Mouse (Mus musculus): Measurements from ENCODE around the gene Atg4d. TPM values are rescaled to one million over a fixed set of nuclear protein-coding genes. Genes with fewer than 3 reads are reported as not detected.
"Not testable (repeated sequence)": the region's sequence is repeated elsewhere in the genome, so short reads cannot be mapped to it uniquely, and the experiment has no call there.

Gene Atg4d
- total and polyA plus RNA-seq, 3 experiments: 60.8 to 100 (median 88.7) TPM

GRCm38 (mm10) chr9:21320280-21320618, 55.2 kb downstream of the Atg4d start:
- Histone ChIP-seq H3K27ac (peak overlapping the region; percentile 95), H3K4me1 (ENCODE audit: control insufficient read depth, insufficient read depth, low read length) (peaks cover 9% of the 10 kb centered on the region), H3K36me3 (ENCODE audit: control insufficient read depth, insufficient read depth, low read length) (no peaks in the 10 kb centered on the region), H3K4me3 (peak overlapping the region; percentile 82), H3K9ac (ENCODE audit: low read depth, low read length) (no peak overlapping the region), H3K79me2 (replicated peaks; ENCODE audit: control insufficient read depth, insufficient read depth, low read length) (peaks cover 3% of the 10 kb centered on the region), H3K27me3 (ENCODE audit: control insufficient read depth, insufficient read depth, low read length) (no peaks in the 10 kb centered on the region)
- DNase-seq: no peak
- no peak for TF ChIP-seq EP300 (IDR thresholded peaks at IDR 0.05; ENCODE audit: insufficient read depth, low read depth, low read length)
- TF ChIP-seq POLR2A (IDR thresholded peaks at IDR 0.05; ENCODE audit: insufficient read depth, low read depth, low read length): no peak
- no peak for TF ChIP-seq CTCF (IDR thresholded peaks at IDR 0.05)
- intact Hi-C loops (cut with DNase I): no loop called here
- WGBS: 24% methylated on average over 4 of the region's 4 CpGs

- no peak for TF ChIP-seq EP300 (IDR thresholded peaks at IDR 0.05; ENCODE audit: insufficient read depth, low read depth, low read length)
- TF ChIP-seq CTCF (IDR thresholded peaks at IDR 0.05): peak; percentile 45
- peak; percentile 77 for TF ChIP-seq POLR2A (IDR thresholded peaks at IDR 0.05; ENCODE audit: insufficient read depth, low read depth, low read length)
- H3K36me3 ChIP-seq (ENCODE audit: control insufficient read depth, insufficient read depth, low read length): no peaks in the 10 kb centered on the region
- peaks cover 4% of the 10 kb centered on the region for H3K79me2 ChIP-seq (replicated peaks; ENCODE audit: control insufficient read depth, insufficient read depth, low read length)
- WGBS: under 1% methylated on average over 52 of the region's 52 CpGs
- peak within 1 kb of the TSS; percentile 95 for H3K27ac ChIP-seq
- intact Hi-C loops (cut with DNase I): no loop called here
- H3K4me3 ChIP-seq: peak within 1 kb of the TSS; percentile 82
- peak within 1 kb of the TSS; percentile 74 for H3K9ac ChIP-seq (ENCODE audit: low read depth, low read length)
- peaks cover 9% of the 10 kb centered on the region for H3K4me1 ChIP-seq (ENCODE audit: control insufficient read depth, insufficient read depth, low read length)
- DNase-seq: peak; percentile 92 to 97
- no peaks in the 10 kb centered on the region for H3K27me3 ChIP-seq (ENCODE audit: control insufficient read depth, insufficient read depth, low read length)
Observed at GRCm38 (mm10) chr9:21320619-21321512, 55.8 kb downstream of the Atg4d start, which contains the start of gene Slc44a2. TSS of gene Slc44a2 (plus strand) at chr9:21320698.

- H3K27ac ChIP-seq: peak overlapping the region; percentile 95
- DNase-seq: peak; percentile 65 to 73
- H3K9ac ChIP-seq (ENCODE audit: low read depth, low read length): peak overlapping the region; percentile 74
- WGBS: 3% methylated on average over 6 of the region's 6 CpGs
- H3K79me2 ChIP-seq (replicated peaks; ENCODE audit: control insufficient read depth, insufficient read depth, low read length): peaks cover 4% of the 10 kb centered on the region
- H3K27me3 ChIP-seq (ENCODE audit: control insufficient read depth, insufficient read depth, low read length): no peaks in the 10 kb centered on the region
- H3K4me3 ChIP-seq: peak overlapping the region; percentile 82
- H3K4me1 ChIP-seq (ENCODE audit: control insufficient read depth, insufficient read depth, low read length): peaks cover 9% of the 10 kb centered on the region
- H3K36me3 ChIP-seq (ENCODE audit: control insufficient read depth, insufficient read depth, low read length): no peaks in the 10 kb centered on the region
- intact Hi-C loops (cut with DNase I): no loop called here
- TF ChIP-seq POLR2A (IDR thresholded peaks at IDR 0.05; ENCODE audit: insufficient read depth, low read depth, low read length) (peak; percentile 52; the same call in 1 of the 2 replicates), CTCF (IDR thresholded peaks at IDR 0.05) (no peak)
Observed at GRCm38 (mm10) chr9:21321513-21321835, 56.4 kb downstream of the Atg4d start.

- 59% methylated on average over 19 of the region's 19 CpGs for WGBS
- TF ChIP-seq POLR2A (IDR thresholded peaks at IDR 0.05; ENCODE audit: insufficient read depth, low read depth, low read length) (no peak), CTCF (IDR thresholded peaks at IDR 0.05) (peak; percentile 24; the same call in 1 of the 2 replicates), EP300 (IDR thresholded peaks at IDR 0.05; ENCODE audit: insufficient read depth, low read depth, low read length) (no peak)
- peak overlapping the region; percentile 19; the same call in 1 of the 2 replicates for H3K9ac ChIP-seq (ENCODE audit: low read depth, low read length)
- DNase-seq: no peak
- H3K4me3 ChIP-seq: peak overlapping the region; percentile 82; the same call in 1 of the 2 replicates
- intact Hi-C loops (cut with DNase I): no loop called here
- H3K79me2 ChIP-seq (replicated peaks; ENCODE audit: control insufficient read depth, insufficient read depth, low read length): peaks cover 4% of the 10 kb centered on the region
- no peaks in the 10 kb centered on the region for H3K36me3 ChIP-seq (ENCODE audit: control insufficient read depth, insufficient read depth, low read length)
- H3K27me3 ChIP-seq (ENCODE audit: control insufficient read depth, insufficient read depth, low read length): no peaks in the 10 kb centered on the region
- peaks cover 11% of the 10 kb centered on the region for H3K4me1 ChIP-seq (ENCODE audit: control insufficient read depth, insufficient read depth, low read length)
- peak overlapping the region; percentile 95 for H3K27ac ChIP-seq
Observed at GRCm38 (mm10) chr9:21322211-21322916, 57.3 kb downstream of the Atg4d start.

GRCm38 (mm10) chr9:21322917-21323297, 57.8 kb downstream of the Atg4d start:
- intact Hi-C loops (cut with DNase I); DNase-seq: not testable (repeated sequence)
- 80% methylated on average over 8 of the region's 8 CpGs for WGBS

GRCm38 (mm10) chr9:21324269-21324668, 59.2 kb downstream of the Atg4d start:
- Histone ChIP-seq H3K4me1 (ENCODE audit: control insufficient read depth, insufficient read depth, low read length) (peaks cover 17% of the 10 kb centered on the region), H3K27ac (no peak overlapping the region), H3K27me3 (ENCODE audit: control insufficient read depth, insufficient read depth, low read length) (no peaks in the 10 kb centered on the region), H3K79me2 (replicated peaks; ENCODE audit: control insufficient read depth, insufficient read depth, low read length) (peaks cover 4% of the 10 kb centered on the region), H3K9ac (ENCODE audit: low read depth, low read length) (no peak overlapping the region; the same call in 1 of the 2 replicates), H3K36me3 (ENCODE audit: control insufficient read depth, insufficient read depth, low read length) (no peaks in the 10 kb centered on the region), H3K4me3 (no peak overlapping the region)
- intact Hi-C loops (cut with DNase I): no loop called here
- 57% methylated on average over 11 of the region's 11 CpGs for WGBS
- no peak for DNase-seq
- TF ChIP-seq EP300 (IDR thresholded peaks at IDR 0.05; ENCODE audit: insufficient read depth, low read depth, low read length): no peak
- TF ChIP-seq POLR2A (IDR thresholded peaks at IDR 0.05; ENCODE audit: insufficient read depth, low read depth, low read length): no peak
- no peak for TF ChIP-seq CTCF (IDR thresholded peaks at IDR 0.05)

More at GRCm38 (mm10) chr9:21322917-21323297, 57.8 kb downstream of the Atg4d start:
- peak overlapping the region; percentile 95 for H3K27ac ChIP-seq
- not testable (repeated sequence) for H3K27me3 ChIP-seq (ENCODE audit: control insufficient read depth, insufficient read depth, low read length); H3K4me3 ChIP-seq; H3K36me3 ChIP-seq (ENCODE audit: control insufficient read depth, insufficient read depth, low read length); H3K79me2 ChIP-seq (replicated peaks; ENCODE audit: control insufficient read depth, insufficient read depth, low read length); H3K9ac ChIP-seq (ENCODE audit: low read depth, low read length)
- H3K4me1 ChIP-seq (ENCODE audit: control insufficient read depth, insufficient read depth, low read length): peaks cover 15% of the 10 kb centered on the region

Other genes starting within 250 kb of the Atg4d start
- gene Icam1, start 249.3 kb upstream of the Atg4d start, total RNA-seq (2021): 1 to 10 TPM; 7.6 to 9.2 TPM
- 12.4 and 15.3 TPM in 2 replicates for gene Icam1, start 249.3 kb upstream of the Atg4d start, polyA plus RNA-seq (2012; rRNA removed)
- gene Icam4, start 235.9 kb upstream of the Atg4d start, total RNA-seq (2021): 1 to 10 TPM in 1 of 2 experiments, under 1 TPM in 1; 0.84 to 1.0 TPM
- 0.70 and 1.4 TPM in 2 replicates for gene Icam4, start 235.9 kb upstream of the Atg4d start, polyA plus RNA-seq (2012; rRNA removed)
- gene Icam5, start 233.2 kb upstream of the Atg4d start, total RNA-seq (2021): not detected
- gene Icam5, start 233.2 kb upstream of the Atg4d start, polyA plus RNA-seq (2012; rRNA removed): 0.06 and 0.08 TPM in 2 replicates
- gene Zglp1, start 198.2 kb upstream of the Atg4d start, total RNA-seq (2021): not detected
- gene Zglp1, start 198.2 kb upstream of the Atg4d start, polyA plus RNA-seq (2012; rRNA removed): not detected in 2 replicates
- under 1 TPM in 1 of 2 experiments, not detected in 1; 0.30 TPM for gene Gm49373, start 192.2 kb upstream of the Atg4d start, total RNA-seq (2021)
- 0.27 and 0.32 TPM in 2 replicates for gene Gm49373, start 192.2 kb upstream of the Atg4d start, polyA plus RNA-seq (2012; rRNA removed)
- gene Fdx1l, start 191.7 kb upstream of the Atg4d start, total RNA-seq (2021): 10 to 100 TPM; 35.8 to 41.4 TPM
- 48.3 and 51.1 TPM in 2 replicates for gene Fdx1l, start 191.7 kb upstream of the Atg4d start, polyA plus RNA-seq (2012; rRNA removed)
- gene Gm38431, start 173.3 kb upstream of the Atg4d start, total RNA-seq (2021): under 1 TPM; 0.31 to 0.34 TPM
- 2.0 and 2.3 TPM in 2 replicates for gene Gm38431, start 173.3 kb upstream of the Atg4d start, polyA plus RNA-seq (2012; rRNA removed)
- 10 to 100 TPM; 26.3 to 27.9 TPM for gene Raver1, start 173.3 kb upstream of the Atg4d start, total RNA-seq (2021)
- gene Raver1, start 173.3 kb upstream of the Atg4d start, polyA plus RNA-seq (2012; rRNA removed): 27.4 and 29.1 TPM in 2 replicates
- gene Tyk2, start 134.1 kb upstream of the Atg4d start, total RNA-seq (2021): 1 to 10 TPM; 7.3 to 8.1 TPM
- 13.5 and 13.7 TPM in 2 replicates for gene Tyk2, start 134.1 kb upstream of the Atg4d start, polyA plus RNA-seq (2012; rRNA removed)
- 100 to 1,000 TPM; 150 to 162 TPM for gene Cdc37, start 115.3 kb upstream of the Atg4d start, total RNA-seq (2021)
- gene Cdc37, start 115.3 kb upstream of the Atg4d start, polyA plus RNA-seq (2012; rRNA removed): 62.3 and 96.1 TPM in 2 replicates
- gene Pde4a, start 99.6 kb upstream of the Atg4d start, total RNA-seq (2021): 10 to 100 TPM; 58.9 to 60.0 TPM
- gene Pde4a, start 99.6 kb upstream of the Atg4d start, polyA plus RNA-seq (2012; rRNA removed): 57.2 and 68.9 TPM in 2 replicates
- 10 to 100 TPM; 37.6 to 47.2 TPM for gene Keap1, start 25.9 kb upstream of the Atg4d start, total RNA-seq (2021)
- gene Keap1, start 25.9 kb upstream of the Atg4d start, polyA plus RNA-seq (2012; rRNA removed): 40.4 and 46.0 TPM in 2 replicates
- 1 to 10 TPM; 1.2 to 1.3 TPM for gene S1pr5, start 16.9 kb upstream of the Atg4d start, total RNA-seq (2021)
- gene S1pr5, start 16.9 kb upstream of the Atg4d start, polyA plus RNA-seq (2012; rRNA removed): 0.73 and 1.5 TPM in 2 replicates
- gene Kri1, start 22.7 kb downstream of the Atg4d start, total RNA-seq (2021): 10 to 100 TPM; 16.3 to 16.8 TPM
- gene Kri1, start 22.7 kb downstream of the Atg4d start, polyA plus RNA-seq (2012; rRNA removed): 10.5 and 12.8 TPM in 2 replicates
- gene Cdkn2d, start 26.1 kb downstream of the Atg4d start, total RNA-seq (2021): 10 to 100 TPM; 11.3 to 15.0 TPM
- gene Cdkn2d, start 26.1 kb downstream of the Atg4d start, polyA plus RNA-seq (2012; rRNA removed): 25.0 and 32.9 TPM in 2 replicates
- not detected for gene Ap1m2, start 47.0 kb downstream of the Atg4d start, total RNA-seq (2021)
- gene Ap1m2, start 47.0 kb downstream of the Atg4d start, polyA plus RNA-seq (2012; rRNA removed): 1.0 TPM in 1 of 2 replicates, not detected in the other
- 10 to 100 TPM; 77.0 to 89.5 TPM for gene Slc44a2, start 55.4 kb downstream of the Atg4d start, total RNA-seq (2021)
- 86.8 and 148 TPM in 2 replicates for gene Slc44a2, start 55.4 kb downstream of the Atg4d start, polyA plus RNA-seq (2012; rRNA removed)
- 10 to 100 TPM; 27.7 to 29.0 TPM for gene Ilf3, start 102.6 kb downstream of the Atg4d start, total RNA-seq (2021)
- gene Ilf3, start 102.6 kb downstream of the Atg4d start, polyA plus RNA-seq (2012; rRNA removed): 22.6 and 29.0 TPM in 2 replicates
- gene Qtrt1, start 146.5 kb downstream of the Atg4d start, total RNA-seq (2021): 1 to 10 TPM; 8.3 to 8.5 TPM
- gene Qtrt1, start 146.5 kb downstream of the Atg4d start, polyA plus RNA-seq (2012; rRNA removed): 19.2 and 20.8 TPM in 2 replicates
- gene Dnm2, start 159.6 kb downstream of the Atg4d start, total RNA-seq (2021): 10 to 100 TPM; 63.9 to 64.8 TPM
- gene Dnm2, start 159.6 kb downstream of the Atg4d start, polyA plus RNA-seq (2012; rRNA removed): 52.1 and 68.2 TPM in 2 replicates
- gene Tmed1, start 245.0 kb downstream of the Atg4d start, total RNA-seq (2021): 10 to 100 TPM; 40.9 to 47.2 TPM
- 48.1 and 58.9 TPM in 2 replicates for gene Tmed1, start 245.0 kb downstream of the Atg4d start, polyA plus RNA-seq (2012; rRNA removed)